Mouse (Mus musculus) testis, adult 2 months (tissue): ENCODE data around the gene Ltbp4.

ENCODE experiments used
- CTCF ChIP-seq: fragments of 200-500 bp; IDR thresholded peaks from 2 replicates; pipeline ENCODE4 v1.5.1; 2012; ENCODE audit warnings: low read depth, mild to moderate bottlenecking, inconsistent platforms, low read length, moderate library complexity; ENCODE audit not compliant: control insufficient read depth, insufficient read depth, insufficient replicate concordance
- POLR2A ChIP-seq: fragments of 200-500 bp; IDR thresholded peaks from 2 replicates; pipeline ENCODE4 v1.6.1; 2012; ENCODE audit warnings: low read depth, mild to moderate bottlenecking, inconsistent platforms, low read length, moderate library complexity; ENCODE audit not compliant: control insufficient read depth

DNA sequence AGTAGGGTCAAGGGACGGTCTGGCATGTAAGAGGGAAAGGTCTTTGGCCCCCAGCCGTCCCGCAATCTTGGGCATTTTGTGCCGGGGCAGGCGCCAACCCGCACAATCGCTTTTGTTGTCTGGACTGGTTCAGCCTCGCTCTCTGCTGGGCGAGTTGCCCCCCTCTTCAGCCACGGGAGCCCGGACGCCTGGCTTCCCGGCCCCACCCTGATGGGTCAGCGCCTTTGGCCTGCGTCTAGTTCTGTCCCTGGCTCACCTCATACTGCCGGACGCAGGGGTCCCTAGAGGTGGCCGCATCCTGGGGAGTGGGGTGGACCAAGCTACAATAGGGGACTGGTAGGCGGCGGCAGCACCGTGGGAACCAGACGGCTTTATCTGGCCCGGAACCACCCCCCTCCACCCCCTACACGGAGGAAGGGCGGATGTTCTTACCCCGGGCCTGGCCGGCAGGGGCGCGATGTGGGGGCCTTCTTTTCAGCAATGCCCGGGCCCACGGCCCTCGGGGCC, 3.0 kb downstream of the Ltbp4 start:
- TF ChIP-seq CTCF = no peak
- no peak for TF ChIP-seq POLR2A
